Mouse (Mus musculus) ovary, adult 18-20 months (tissue): ENCODE measurements around the gene Mtch2.

Experiments
- DNase-seq: peaks from one replicate; pipeline ENCODE4 v3.0.0; 2022; ENCODE audit warnings: low spot score, mixed read lengths

Mtch2 gene

GRCm38 (mm10) chr2:90906721-90907120, 59.8 kb downstream of the Mtch2 start:
- DNase-seq, result no peak

DNA sequence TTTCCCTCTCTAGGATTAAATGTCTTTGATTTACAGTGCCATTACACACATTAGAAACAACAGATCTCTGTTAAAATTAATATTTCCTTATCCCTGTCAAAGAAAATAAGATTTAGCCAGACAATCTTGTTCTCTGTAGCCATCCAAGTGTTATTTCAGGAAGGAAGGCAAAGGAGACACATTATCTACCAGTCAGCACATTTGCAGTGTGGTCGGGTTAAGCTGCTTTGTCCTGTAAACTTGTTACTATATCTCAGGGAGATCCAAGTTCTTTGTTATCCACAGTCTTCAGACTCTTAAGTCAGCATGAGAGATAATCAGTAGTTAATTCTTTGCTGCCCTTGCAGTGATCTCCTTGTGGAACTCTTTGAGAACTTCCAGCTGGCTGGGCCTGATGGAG, 63.9 kb downstream of the Mtch2 start:
- DNase-seq, result no peak

DNA sequence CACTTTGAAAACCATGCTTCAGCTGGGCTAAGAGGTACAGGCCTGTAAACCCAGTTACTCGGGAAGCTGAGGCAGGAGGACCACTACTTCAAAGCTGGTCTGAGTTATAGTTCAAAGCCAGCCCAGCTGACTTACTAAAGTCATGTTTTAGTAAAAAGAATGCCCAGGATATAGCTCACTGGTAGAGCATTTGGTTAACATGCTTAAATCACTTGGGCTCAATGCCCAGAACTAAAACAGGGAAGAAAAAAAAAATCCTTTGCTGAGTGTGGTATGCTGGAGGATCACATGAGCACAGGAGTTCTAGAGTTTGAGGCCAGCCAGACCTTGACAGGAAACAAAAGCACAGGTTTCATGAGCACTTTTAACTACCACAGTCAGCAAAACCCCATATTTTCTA, 64.7 kb downstream of the Mtch2 start:
- no peak for DNase-seq

- no peak for DNase-seq
Observed at GRCm38 (mm10) chr2:90913671-90914070, 66.7 kb downstream of the Mtch2 start.

- no peak for DNase-seq
Observed at GRCm38 (mm10) chr2:90915516-90915915, 68.6 kb downstream of the Mtch2 start.
